Mouse (Mus musculus) cerebellum, postnatal 36 days (tissue): ENCODE results near the gene Zfp462.
"Not testable (repeated sequence)": the region's sequence is repeated elsewhere in the genome, so short reads cannot be mapped to it uniquely, and the experiment has no call there.

Source experiments
- DNase-seq, 2 experiments: peaks; one replicate each; pipeline ENCODE4 v3.0.0; 2021 to 2022; ENCODE audit warnings: mixed read lengths in 2 of 2

The Zfp462 gene

GRCm38 (mm10) chr4:54953657-54954395 lies 9.0 kb downstream of the Zfp462 start:
- DNase-seq: no peak

- no peak for DNase-seq
These were observed 9.6 kb downstream of the Zfp462 start for GRCm38 (mm10) chr4:54954455-54954854.

GRCm38 (mm10) chr4:54960776-54961175 lies 15.9 kb downstream of the Zfp462 start:
- DNase-seq: no peak

- no peak for DNase-seq
These were observed 17.3 kb downstream of the Zfp462 start for GRCm38 (mm10) chr4:54962141-54962540.

- DNase-seq: no peak
These were observed 18.7 kb downstream of the Zfp462 start for GRCm38 (mm10) chr4:54963551-54963950.

- no peak for DNase-seq
These were observed 20.4 kb downstream of the Zfp462 start for GRCm38 (mm10) chr4:54965169-54965695.

- DNase-seq: no peak
These were observed 21.4 kb downstream of the Zfp462 start for GRCm38 (mm10) chr4:54966161-54966806.

GRCm38 (mm10) chr4:54967166-54967565 lies 22.3 kb downstream of the Zfp462 start:
- no peak for DNase-seq

GRCm38 (mm10) chr4:54967721-54968120 lies 22.9 kb downstream of the Zfp462 start:
- DNase-seq: no peak

GRCm38 (mm10) chr4:54969671-54970295 lies 24.9 kb downstream of the Zfp462 start:
- DNase-seq: no peak

- DNase-seq: no peak
These were observed 26.5 kb downstream of the Zfp462 start for GRCm38 (mm10) chr4:54971386-54971785.

GRCm38 (mm10) chr4:54972096-54972495 lies 27.2 kb downstream of the Zfp462 start:
- DNase-seq: peak in 1 of 2 experiments; percentile 23

- DNase-seq: no peak
These were observed 28.1 kb downstream of the Zfp462 start for GRCm38 (mm10) chr4:54972827-54973560.

- peak; percentile 25 to 41 for DNase-seq
These were observed 35.1 kb downstream of the Zfp462 start for GRCm38 (mm10) chr4:54979771-54980472.

GRCm38 (mm10) chr4:54984502-54984901 lies 39.7 kb downstream of the Zfp462 start:
- DNase-seq: no peak

- no peak for DNase-seq
These were observed 41.8 kb downstream of the Zfp462 start for GRCm38 (mm10) chr4:54986671-54987070.

- no peak for DNase-seq
These were observed 42.4 kb downstream of the Zfp462 start for GRCm38 (mm10) chr4:54987256-54987655.

GRCm38 (mm10) chr4:54987926-54988325 lies 43.1 kb downstream of the Zfp462 start:
- DNase-seq: no peak

GRCm38 (mm10) chr4:54991973-54992372 lies 47.1 kb downstream of the Zfp462 start:
- no peak for DNase-seq

GRCm38 (mm10) chr4:54993001-54993400 lies 48.2 kb downstream of the Zfp462 start:
- not testable (repeated sequence) for DNase-seq

- no peak for DNase-seq
These were observed 50.4 kb downstream of the Zfp462 start for GRCm38 (mm10) chr4:54995258-54995657.

- DNase-seq: no peak
These were observed 51.2 kb downstream of the Zfp462 start for GRCm38 (mm10) chr4:54996064-54996463.
